Mouse (Mus musculus): Measurements from ENCODE around the gene Rps21. TPM values are rescaled to one million over a fixed set of nuclear protein-coding genes. Genes with fewer than 3 reads are reported as not detected.
A peak's percentile ranks its signal among the peaks of the same experiment; 100 is the strongest.

Gene Rps21
- polyA plus RNA-seq (2015; fragmentation: Nextera tagmentation; extraction: Ambion mirVana), result 599 and 606 TPM in 2 replicates

DNA sequence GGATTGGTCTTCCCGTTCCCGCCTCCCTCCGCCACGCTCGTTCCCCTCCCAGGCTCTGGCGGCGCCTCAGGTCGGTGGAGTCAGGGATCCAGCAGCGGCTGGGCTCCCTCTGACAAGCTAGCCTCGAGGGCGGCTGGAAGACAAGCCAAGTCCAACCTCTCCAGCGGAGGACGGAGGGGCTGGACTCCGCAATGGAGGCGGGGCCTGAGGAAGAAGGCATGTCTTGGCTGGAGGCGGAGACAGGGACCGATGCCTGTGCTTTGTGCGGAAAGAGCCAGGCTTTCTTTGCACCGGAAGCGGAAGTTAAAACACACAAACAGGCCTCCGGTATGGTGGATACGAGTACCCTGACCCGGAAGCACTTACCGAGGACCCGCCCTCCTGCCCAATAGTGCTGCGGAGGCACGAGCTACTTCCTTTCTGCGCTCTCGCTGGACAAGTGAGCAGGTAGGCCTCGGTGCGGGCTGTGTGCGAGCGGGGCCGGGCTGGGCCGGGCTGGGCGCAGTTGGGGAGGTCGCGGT, at the start of gene Rps21:
Gene Rps21, plus strand, starts transcription at position 377 of the 521 bp plus-strand sequence.
- Histone ChIP-seq H3K36me3 (peaks cover 37% of the 10 kb centered on the region), H3K9ac (peak within 1 kb of the TSS; percentile 87), H3K27ac (replicated peaks) (peak within 1 kb of the TSS; percentile 92), H3K4me2 (replicated peaks) (peak within 1 kb of the TSS; percentile 87), H3K27me3 (no peaks in the 10 kb centered on the region), H3K4me3 (replicated peaks) (peak within 1 kb of the TSS; percentile 95), H3K9me3 (replicated peaks) (no peaks in the 10 kb centered on the region), H3K4me1 (peaks cover 18% of the 10 kb centered on the region)
- peak; percentile 96 for ATAC-seq (ENCODE audit: insufficient number of reproducible peaks, low FRiP score, low TSS enrichment, low read depth)
- WGBS, result under 1% methylated on average over 38 of the region's 38 CpGs

DNA sequence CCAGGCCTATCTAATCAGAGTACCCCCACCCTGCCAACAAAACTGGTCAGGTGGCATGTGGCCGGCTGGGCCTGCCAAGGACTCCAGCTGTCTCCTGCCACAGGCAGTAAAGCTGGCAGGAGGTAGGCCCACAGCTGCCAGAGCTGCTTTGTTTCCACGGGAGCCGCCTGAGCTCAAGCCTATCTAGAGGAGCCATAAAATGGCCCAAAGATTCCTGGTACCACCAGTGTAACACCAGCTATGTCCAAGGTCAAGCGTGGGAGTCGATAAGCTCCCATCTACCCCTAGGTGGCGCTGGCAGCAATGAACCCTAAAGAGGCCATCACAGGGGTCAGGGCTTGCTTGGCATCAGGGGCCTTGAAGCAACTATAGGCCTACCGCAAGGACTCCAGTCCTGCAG, 49.3 kb upstream of the Rps21 start:
- 58% methylated on average over 7 of the region's 7 CpGs for WGBS
- ATAC-seq (ENCODE audit: insufficient number of reproducible peaks, low FRiP score, low TSS enrichment, low read depth), result 0 out of 2 replicates have a peak, but pooled peaks have one; percentile 46
- H3K4me1 ChIP-seq, result 0 out of 2 replicates have a peak, but pooled peaks cover 6% of the 10 kb centered on the region
- no peak overlapping the region for H3K4me2 ChIP-seq (replicated peaks)
- H3K27me3 ChIP-seq, result no peaks in the 10 kb centered on the region
- no peaks in the 10 kb centered on the region for H3K36me3 ChIP-seq
- H3K4me3 ChIP-seq (replicated peaks), result no peak overlapping the region
- H3K27ac ChIP-seq (replicated peaks), result no peak overlapping the region
- H3K9ac ChIP-seq, result no peak overlapping the region
- no peaks in the 10 kb centered on the region for H3K9me3 ChIP-seq (replicated peaks)

- Histone ChIP-seq H3K9ac (no peak overlapping the region), H3K4me2 (replicated peaks) (no peak overlapping the region), H3K36me3 (no peaks in the 10 kb centered on the region), H3K4me3 (replicated peaks) (no peak overlapping the region), H3K27me3 (no peaks in the 10 kb centered on the region), H3K4me1 (0 out of 2 replicates have a peak, but pooled peaks cover 6% of the 10 kb centered on the region), H3K9me3 (replicated peaks) (no peaks in the 10 kb centered on the region), H3K27ac (replicated peaks) (no peak overlapping the region)
- 75% methylated on average over 1 of the region's 1 CpGs for WGBS
- no peak for ATAC-seq (ENCODE audit: insufficient number of reproducible peaks, low FRiP score, low TSS enrichment, low read depth)
These were observed 48.2 kb upstream of the Rps21 start for GRCm38 (mm10) chr2:180208976-180209375.

DNA sequence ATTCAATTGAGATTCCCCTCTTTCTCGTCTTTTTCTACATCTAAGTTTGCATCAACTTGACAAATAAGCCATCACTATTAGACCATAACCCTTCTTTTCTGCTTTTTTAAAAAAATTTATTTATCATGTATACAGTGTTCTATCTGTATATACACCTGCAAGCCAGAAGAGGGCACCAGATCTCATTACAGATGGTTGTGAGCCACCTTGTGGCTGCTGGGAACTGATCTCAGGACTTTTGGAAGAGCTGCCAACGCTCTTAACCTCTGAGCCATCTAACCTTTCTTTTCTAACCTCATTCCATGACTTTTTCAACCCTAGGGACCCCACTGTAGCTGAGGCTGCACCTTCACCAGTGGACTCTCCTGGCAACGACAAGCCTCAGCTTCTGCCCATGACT, 44.9 kb upstream of the Rps21 start:
- H3K4me3 ChIP-seq (replicated peaks), result no peak overlapping the region
- H3K4me1 ChIP-seq, result 0 out of 2 replicates have a peak, but pooled peaks cover 10% of the 10 kb centered on the region
- H3K9me3 ChIP-seq (replicated peaks), result no peaks in the 10 kb centered on the region
- no peak for ATAC-seq (ENCODE audit: insufficient number of reproducible peaks, low FRiP score, low TSS enrichment, low read depth)
- H3K36me3 ChIP-seq, result no peaks in the 10 kb centered on the region
- H3K9ac ChIP-seq, result no peak overlapping the region
- 91% methylated on average over 3 of the region's 3 CpGs for WGBS
- no peak overlapping the region for H3K4me2 ChIP-seq (replicated peaks)
- H3K27me3 ChIP-seq, result no peaks in the 10 kb centered on the region
- H3K27ac ChIP-seq (replicated peaks), result no peak overlapping the region

GRCm38 (mm10) chr2:180214352-180214978, 42.7 kb upstream of the Rps21 start:
- WGBS, result 73% methylated on average over 4 of the region's 4 CpGs
- Histone ChIP-seq H3K4me3 (replicated peaks) (no peak overlapping the region), H3K27ac (replicated peaks) (no peak overlapping the region), H3K9me3 (replicated peaks) (no peaks in the 10 kb centered on the region), H3K4me2 (replicated peaks) (no peak overlapping the region), H3K9ac (no peak overlapping the region), H3K36me3 (no peaks in the 10 kb centered on the region), H3K4me1 (peaks cover 20% of the 10 kb centered on the region; the same call in 1 of the 2 replicates), H3K27me3 (no peaks in the 10 kb centered on the region)
- no peak for ATAC-seq (ENCODE audit: insufficient number of reproducible peaks, low FRiP score, low TSS enrichment, low read depth)

- no peaks in the 10 kb centered on the region for H3K27me3 ChIP-seq
- H3K9me3 ChIP-seq (replicated peaks), result no peaks in the 10 kb centered on the region
- no peaks in the 10 kb centered on the region for H3K36me3 ChIP-seq
- H3K9ac ChIP-seq, result no peak overlapping the region
- no peak overlapping the region for H3K4me2 ChIP-seq (replicated peaks)
- ATAC-seq (ENCODE audit: insufficient number of reproducible peaks, low FRiP score, low TSS enrichment, low read depth), result no peak
- no peak overlapping the region for H3K4me3 ChIP-seq (replicated peaks)
- H3K4me1 ChIP-seq, result peaks cover 25% of the 10 kb centered on the region
- no peak overlapping the region for H3K27ac ChIP-seq (replicated peaks)
- WGBS, result 52% methylated on average over 8 of the region's 8 CpGs
These were observed 42.1 kb upstream of the Rps21 start for GRCm38 (mm10) chr2:180215011-180215461.

- 65% methylated on average over 6 of the region's 6 CpGs for WGBS
- Histone ChIP-seq H3K9me3 (replicated peaks) (no peaks in the 10 kb centered on the region), H3K36me3 (no peaks in the 10 kb centered on the region), H3K4me1 (peaks cover 31% of the 10 kb centered on the region), H3K27me3 (no peaks in the 10 kb centered on the region), H3K4me2 (replicated peaks) (no peak overlapping the region), H3K4me3 (replicated peaks) (no peak overlapping the region), H3K9ac (no peak overlapping the region), H3K27ac (replicated peaks) (no peak overlapping the region)
- no peak for ATAC-seq (ENCODE audit: insufficient number of reproducible peaks, low FRiP score, low TSS enrichment, low read depth)
These were observed 41.2 kb upstream of the Rps21 start for GRCm38 (mm10) chr2:180215951-180216350.

DNA sequence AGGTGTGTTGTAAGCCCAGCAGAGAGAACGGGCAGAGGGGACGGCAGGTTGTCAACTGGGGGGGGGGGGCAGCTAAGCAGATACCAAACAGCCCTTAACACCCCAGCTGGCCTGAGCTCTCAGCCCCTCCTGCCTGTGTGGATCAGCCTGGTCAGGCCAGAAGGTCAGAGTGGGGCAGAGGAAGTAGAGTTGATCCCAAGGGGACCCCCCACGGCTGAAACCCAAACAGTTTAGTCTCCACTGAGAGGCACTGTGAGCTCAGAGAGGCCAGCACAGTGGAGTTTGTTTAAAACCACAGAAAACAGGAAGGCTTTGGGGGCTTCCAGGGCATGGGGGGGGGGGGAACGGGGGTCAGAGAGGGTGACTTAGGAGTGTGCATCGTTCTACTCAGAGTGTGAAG, 40.3 kb upstream of the Rps21 start:
- H3K27ac ChIP-seq (replicated peaks), result no peak overlapping the region
- no peak overlapping the region for H3K4me2 ChIP-seq (replicated peaks)
- H3K4me1 ChIP-seq, result peaks cover 32% of the 10 kb centered on the region
- H3K36me3 ChIP-seq, result no peaks in the 10 kb centered on the region
- no peaks in the 10 kb centered on the region for H3K9me3 ChIP-seq (replicated peaks)
- no peak for ATAC-seq (ENCODE audit: insufficient number of reproducible peaks, low FRiP score, low TSS enrichment, low read depth)
- no peak overlapping the region for H3K4me3 ChIP-seq (replicated peaks)
- H3K27me3 ChIP-seq, result no peaks in the 10 kb centered on the region
- 51% methylated on average over 5 of the region's 5 CpGs for WGBS
- no peak overlapping the region for H3K9ac ChIP-seq

- no peak overlapping the region for H3K4me2 ChIP-seq (replicated peaks)
- WGBS, result 82% methylated on average over 8 of the region's 8 CpGs
- H3K27ac ChIP-seq (replicated peaks), result 0 out of 2 replicates have a peak overlapping the region, but pooled peaks have one; percentile 35
- peaks cover 39% of the 10 kb centered on the region for H3K4me1 ChIP-seq
- H3K27me3 ChIP-seq, result no peaks in the 10 kb centered on the region
- no peaks in the 10 kb centered on the region for H3K36me3 ChIP-seq
- no peak overlapping the region for H3K4me3 ChIP-seq (replicated peaks)
- H3K9ac ChIP-seq, result no peak overlapping the region
- H3K9me3 ChIP-seq (replicated peaks), result no peaks in the 10 kb centered on the region
- no peak for ATAC-seq (ENCODE audit: insufficient number of reproducible peaks, low FRiP score, low TSS enrichment, low read depth)
These were observed 39.6 kb upstream of the Rps21 start for GRCm38 (mm10) chr2:180217587-180217986.

GRCm38 (mm10) chr2:180218241-180218640, 38.9 kb upstream of the Rps21 start:
- H3K27me3 ChIP-seq, result peaks cover 2% of the 10 kb centered on the region
- no peaks in the 10 kb centered on the region for H3K9me3 ChIP-seq (replicated peaks)
- 76% methylated on average over 3 of the region's 3 CpGs for WGBS
- no peak overlapping the region for H3K9ac ChIP-seq
- 0 out of 2 replicates have a peak overlapping the region, but pooled peaks have one; percentile 35 for H3K27ac ChIP-seq (replicated peaks)
- peaks cover 45% of the 10 kb centered on the region for H3K4me1 ChIP-seq
- no peak overlapping the region for H3K4me2 ChIP-seq (replicated peaks)
- H3K4me3 ChIP-seq (replicated peaks), result no peak overlapping the region
- no peaks in the 10 kb centered on the region for H3K36me3 ChIP-seq
- no peak for ATAC-seq (ENCODE audit: insufficient number of reproducible peaks, low FRiP score, low TSS enrichment, low read depth)

DNA sequence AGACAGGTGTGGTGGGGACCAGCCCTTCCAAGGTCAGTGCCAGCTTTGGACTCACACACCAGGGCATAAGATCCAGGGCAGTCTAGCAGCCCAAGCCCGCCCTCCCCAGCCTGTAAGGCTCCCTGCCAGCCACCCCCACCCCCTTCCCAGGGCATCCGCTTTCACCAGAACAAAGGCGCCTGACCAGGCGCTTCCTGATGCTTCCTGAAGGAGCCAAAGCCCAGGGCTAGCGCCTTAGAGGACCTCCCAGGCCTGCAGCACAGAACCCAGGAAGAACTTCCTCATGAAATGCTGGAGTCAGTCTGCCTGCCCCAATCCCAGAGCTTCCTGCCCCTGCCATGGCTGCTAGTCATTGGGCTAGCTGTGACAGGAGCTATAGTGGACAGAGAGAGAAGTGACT, 38.5 kb upstream of the Rps21 start:
- Histone ChIP-seq H3K4me3 (replicated peaks) (no peak overlapping the region), H3K36me3 (no peaks in the 10 kb centered on the region), H3K4me1 (peaks cover 46% of the 10 kb centered on the region), H3K9me3 (replicated peaks) (no peaks in the 10 kb centered on the region), H3K27me3 (peaks cover 6% of the 10 kb centered on the region), H3K4me2 (replicated peaks) (no peak overlapping the region), H3K9ac (no peak overlapping the region), H3K27ac (replicated peaks) (peak overlapping the region; percentile 35)
- no peak for ATAC-seq (ENCODE audit: insufficient number of reproducible peaks, low FRiP score, low TSS enrichment, low read depth)
- WGBS, result 31% methylated on average over 5 of the region's 5 CpGs

All from embryonic facial prominence, embryonic 15.5 days (tissue).